Mouse (Mus musculus) thymus, adult 2 months (tissue): ENCODE data around the gene Zcchc24. TPM values are rescaled to one million over a fixed set of nuclear protein-coding genes. Genes with fewer than 3 reads are reported as not detected.

ENCODE experiments used
- DNase-seq: peaks from one replicate; pipeline ENCODE4 v3.0.0; 2021
- H3K27ac ChIP-seq: fragments of 200-500 bp; 2 replicates; pipeline ENCODE4 v1.5.1; 2012; ENCODE audit warnings: low read length, control low read depth; ENCODE audit not compliant: control insufficient read depth, insufficient read depth
- H3K27me3 ChIP-seq: fragments of 200-500 bp; 2 replicates; pipeline ENCODE4 v1.6.1; 2012; ENCODE audit warnings: mild to moderate bottlenecking, low read length, moderate library complexity, mixed read lengths; ENCODE audit not compliant: control insufficient read depth, insufficient read depth
- H3K36me3 ChIP-seq: fragments of 200-500 bp; 2 replicates; pipeline ENCODE4 v1.6.1; 2012; ENCODE audit warnings: mild to moderate bottlenecking, low read length, moderate library complexity; ENCODE audit not compliant: control insufficient read depth, insufficient read depth
- H3K4me1 ChIP-seq: fragments of 200-500 bp; replicated peaks from 2 replicates; pipeline ENCODE4 v1.6.1; 2012; ENCODE audit warnings: low read length; ENCODE audit not compliant: control insufficient read depth, insufficient read depth
- H3K4me3 ChIP-seq: fragments of 200-500 bp; 2 replicates; pipeline ENCODE4 v1.5.1; 2012; ENCODE audit warnings: mild to moderate bottlenecking, low read length, control low read depth, moderate library complexity; ENCODE audit not compliant: control insufficient read depth, insufficient read depth
- CTCF ChIP-seq: fragments of 200-500 bp; IDR thresholded peaks from 2 replicates; pipeline ENCODE4 v1.5.1; 2012; ENCODE audit warnings: mild to moderate bottlenecking, control low read depth, low read length, moderate library complexity, borderline replicate concordance; ENCODE audit not compliant: control insufficient read depth, poor library complexity, insufficient read depth; ENCODE audit errors: extremely low read depth
- POLR2A ChIP-seq: fragments of 200-500 bp; IDR thresholded peaks from 2 replicates; pipeline ENCODE4 v1.6.1; 2012; ENCODE audit warnings: mild to moderate bottlenecking, low read length, control low read depth, moderate library complexity; ENCODE audit not compliant: control insufficient read depth, poor library complexity, insufficient read depth; ENCODE audit errors: extremely low read depth
- WGBS: fragments of 180-500 bp; shearing (Covaris S2); methylation state at CpG from one replicate; pipeline ENCODE4 v1.1.7; 2018; 5-methylcytosine and 5-hydroxymethylcytosine counted together
- polyA plus RNA-seq: library from polyadenylated mRNA; depleted of rRNA; stranded (reverse); fragments of >200 nt; gene quantifications from 2 replicates; pipeline ENCODE4 v1.2.3, GENCODE M21; 2012

The Zcchc24 gene
- polyA plus RNA-seq, 1 experiment = 26.2 TPM

DNA sequence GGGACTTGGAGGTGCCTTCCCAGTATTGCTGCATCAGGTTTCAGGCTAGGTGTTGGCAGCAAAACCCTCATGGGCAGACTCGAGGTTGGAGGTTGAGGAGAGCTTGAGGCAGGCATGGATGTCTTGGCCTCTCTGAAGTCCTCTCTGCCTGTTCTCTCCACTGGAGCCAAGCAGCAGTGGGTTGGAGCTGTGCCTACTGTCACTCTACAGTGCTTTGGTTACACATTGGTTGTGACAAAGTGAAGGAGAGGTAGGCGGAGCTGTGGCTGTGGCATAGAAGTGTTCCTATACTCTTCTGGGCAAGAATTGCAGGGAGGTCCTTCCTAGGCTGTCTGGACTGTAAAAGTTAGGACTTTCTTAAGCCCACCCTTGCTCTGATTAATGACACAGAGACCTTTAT is 72.5 kb downstream of the Zcchc24 start:
- 82% methylated on average over 2 of the region's 2 CpGs for WGBS
- H3K36me3 ChIP-seq = peaks cover 14% of the 10 kb centered on the region; the same call in 1 of the 2 replicates

DNA sequence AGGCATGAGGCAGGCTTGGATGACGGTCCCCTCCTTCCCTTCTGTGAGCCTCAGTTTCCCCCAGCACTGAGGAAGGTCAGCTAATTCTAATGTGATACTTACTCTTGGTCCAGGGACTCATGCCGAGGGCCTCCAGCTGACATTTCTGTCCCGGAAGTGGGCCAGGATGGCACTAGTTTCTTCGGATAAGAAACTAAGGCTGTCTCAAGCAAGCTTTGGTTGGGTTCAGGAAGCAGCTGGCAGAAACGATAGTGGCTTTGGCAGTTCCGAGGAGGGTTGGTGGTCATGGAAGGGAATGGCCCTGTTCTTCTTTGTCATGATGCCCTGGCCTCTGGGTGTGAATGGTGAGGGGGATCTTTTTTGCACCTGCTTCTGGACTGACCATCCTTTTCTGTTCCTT is 73.8 kb downstream of the Zcchc24 start:
- TF ChIP-seq POLR2A = no peak
- no peak for TF ChIP-seq CTCF
- peak; percentile 24 for DNase-seq
- WGBS = 8% methylated on average over 6 of the region's 6 CpGs
- Histone ChIP-seq H3K36me3 (peaks cover 14% of the 10 kb centered on the region; the same call in 1 of the 2 replicates), H3K27me3 (no peaks in the 10 kb centered on the region), H3K4me3 (peak overlapping the region; percentile 67), H3K27ac (no peak overlapping the region; the same call in 1 of the 2 replicates), H3K4me1 (peaks cover 23% of the 10 kb centered on the region)

More for the DNA sequence above, 72.5 kb downstream of the Zcchc24 start:
- TF ChIP-seq CTCF (no peak), POLR2A (no peak)
- H3K4me1 ChIP-seq = peaks cover 23% of the 10 kb centered on the region
- no peak overlapping the region for H3K27ac ChIP-seq
- no peak for DNase-seq
- no peak overlapping the region for H3K4me3 ChIP-seq
- H3K27me3 ChIP-seq = no peaks in the 10 kb centered on the region

DNA sequence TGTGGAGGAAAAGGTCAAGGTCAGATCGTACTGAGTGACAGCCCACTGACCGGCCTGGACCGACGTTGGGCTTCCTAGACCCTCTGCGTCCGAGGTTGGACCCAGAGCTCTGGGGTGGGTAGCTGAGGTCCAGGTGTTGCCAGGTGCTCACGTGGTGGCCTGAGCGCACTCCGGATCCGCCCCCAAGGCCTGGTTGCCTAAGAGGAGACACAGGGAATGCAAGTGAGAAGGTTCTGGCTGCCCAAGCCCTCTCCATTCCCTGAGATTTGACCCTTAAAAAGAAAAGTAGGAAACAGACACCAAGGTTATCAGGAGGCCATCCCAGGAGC is 74.3 kb downstream of the Zcchc24 start:
- H3K4me1 ChIP-seq = peaks cover 23% of the 10 kb centered on the region
- H3K27me3 ChIP-seq = no peaks in the 10 kb centered on the region
- peak; percentile 30 for DNase-seq
- H3K27ac ChIP-seq = no peak overlapping the region
- H3K4me3 ChIP-seq = peak overlapping the region; percentile 67
- H3K36me3 ChIP-seq = peaks cover 11% of the 10 kb centered on the region; the same call in 1 of the 2 replicates
- no peak for TF ChIP-seq POLR2A
- TF ChIP-seq CTCF = no peak
- 1% methylated on average over 10 of the region's 10 CpGs for WGBS

GRCm38 (mm10) chr14:25693888-25694568 is 74.8 kb downstream of the Zcchc24 start, which contains the start of gene Ppif:
Ppif (plus strand) TSS chr14:25694154.
- Histone ChIP-seq H3K27me3 (no peaks in the 10 kb centered on the region), H3K4me1 (peaks cover 23% of the 10 kb centered on the region), H3K36me3 (peaks cover 7% of the 10 kb centered on the region; the same call in 1 of the 2 replicates), H3K4me3 (peak within 1 kb of the TSS; percentile 67), H3K27ac (peak within 1 kb of the TSS; percentile 20; the same call in 1 of the 2 replicates)
- DNase-seq = peak; percentile 98
- under 1% methylated on average over 70 of the region's 70 CpGs for WGBS
- TF ChIP-seq CTCF (peak; percentile 98), POLR2A (peak; percentile 87)

DNA sequence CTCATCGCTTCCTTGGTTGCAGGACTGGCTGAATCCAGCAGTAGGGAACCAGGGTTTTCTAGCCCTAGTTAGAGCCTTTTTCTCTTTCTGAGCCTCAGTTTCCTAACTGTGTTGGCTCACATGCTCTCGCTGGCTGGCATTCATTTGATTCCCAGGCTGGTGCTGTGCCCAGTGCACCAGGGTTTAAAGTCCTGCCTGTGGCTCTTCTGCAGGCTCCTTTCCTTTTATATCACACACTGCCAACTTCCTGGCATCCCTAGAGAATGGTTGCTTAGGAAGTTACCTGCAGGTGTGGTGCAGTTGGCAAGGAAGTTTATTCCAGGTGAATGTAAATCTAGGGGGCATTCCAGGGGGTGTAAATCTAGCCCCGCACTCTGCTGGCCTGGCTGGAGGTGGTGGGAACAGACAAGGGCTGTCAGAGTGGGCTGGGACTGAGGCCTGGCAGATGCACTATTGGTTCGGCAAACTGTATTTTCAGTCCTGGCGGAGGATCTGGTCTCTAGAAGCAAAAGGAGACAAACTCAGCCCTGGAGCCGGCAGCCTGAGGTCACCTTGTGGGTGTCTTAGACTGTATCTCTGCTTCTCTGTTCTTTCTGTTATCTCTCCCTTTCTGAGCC is 75.5 kb downstream of the Zcchc24 start:
- H3K27ac ChIP-seq = peak overlapping the region; percentile 20; the same call in 1 of the 2 replicates
- WGBS = 51% methylated on average over 6 of the region's 6 CpGs
- H3K36me3 ChIP-seq = peaks cover 4% of the 10 kb centered on the region; the same call in 1 of the 2 replicates
- H3K4me1 ChIP-seq = peaks cover 23% of the 10 kb centered on the region
- peak overlapping the region; percentile 8; the same call in 1 of the 2 replicates for H3K4me3 ChIP-seq
- TF ChIP-seq POLR2A (no peak), CTCF (no peak)
- no peak for DNase-seq
- H3K27me3 ChIP-seq = no peaks in the 10 kb centered on the region

DNA sequence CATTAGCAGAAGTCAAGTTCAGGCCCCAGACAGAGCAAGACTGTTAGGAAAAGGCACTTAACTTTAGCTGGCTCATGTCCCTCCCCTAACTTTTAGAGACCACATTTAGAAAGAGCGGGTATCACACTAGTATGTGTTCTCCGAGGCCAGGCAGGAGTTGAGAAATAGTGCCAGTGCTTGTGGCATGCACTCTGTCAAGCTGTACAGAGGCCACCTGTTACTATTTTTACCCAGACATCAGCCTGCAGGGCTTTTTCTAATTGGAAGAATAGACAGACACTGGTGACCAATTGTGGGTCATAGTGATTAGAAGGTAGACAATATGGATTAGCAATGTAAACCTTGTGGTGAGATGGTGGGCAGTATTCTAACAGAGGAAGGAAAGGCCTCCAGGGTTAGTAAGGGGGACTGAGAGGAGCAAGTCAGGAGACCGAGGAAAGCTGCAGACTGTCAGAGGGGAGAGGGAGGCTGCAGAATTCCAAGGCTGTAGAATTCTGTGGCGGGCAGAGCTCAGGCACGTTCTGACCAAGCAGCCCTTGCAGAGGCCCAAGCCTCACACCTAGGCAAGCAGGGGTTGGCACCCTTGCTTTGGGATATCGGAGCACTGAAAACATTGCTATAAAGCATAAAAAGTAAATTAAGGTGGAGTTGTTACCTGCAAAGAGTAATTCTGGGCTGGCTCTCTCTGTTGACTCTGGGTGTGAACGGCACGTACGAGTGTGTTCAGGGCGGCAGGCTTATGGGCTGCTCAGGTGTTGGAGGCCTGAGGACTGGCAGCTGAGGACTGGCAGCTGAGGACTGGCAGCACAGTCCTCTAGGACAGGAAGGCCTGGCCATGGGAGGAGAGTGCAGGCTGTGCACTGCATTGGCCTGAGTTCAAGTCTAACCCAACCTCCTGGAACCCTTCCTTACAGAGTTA is 81.6 kb downstream of the Zcchc24 start:
- H3K4me3 ChIP-seq = no peak overlapping the region
- H3K4me1 ChIP-seq = no peaks in the 10 kb centered on the region
- no peak overlapping the region for H3K27ac ChIP-seq
- WGBS = 92% methylated on average over 10 of the region's 10 CpGs
- H3K36me3 ChIP-seq = no peaks in the 10 kb centered on the region
- TF ChIP-seq POLR2A = no peak
- H3K27me3 ChIP-seq = no peaks in the 10 kb centered on the region
- no peak for DNase-seq
